Mouse (Mus musculus) liver, embryonic 14.5 days (tissue): ENCODE results near the gene Nrros.

ENCODE experiments used
- CTCF ChIP-seq: IDR thresholded peaks from 2 replicates; pipeline ENCODE4 v1.5.1; 2016; ENCODE audit warnings: antibody characterized with exemption, low read depth, control low read depth
- EP300 ChIP-seq: IDR thresholded peaks from 2 replicates; pipeline ENCODE4 v1.6.1; 2016; ENCODE audit warnings: antibody characterized with exemption, low read depth

DNA sequence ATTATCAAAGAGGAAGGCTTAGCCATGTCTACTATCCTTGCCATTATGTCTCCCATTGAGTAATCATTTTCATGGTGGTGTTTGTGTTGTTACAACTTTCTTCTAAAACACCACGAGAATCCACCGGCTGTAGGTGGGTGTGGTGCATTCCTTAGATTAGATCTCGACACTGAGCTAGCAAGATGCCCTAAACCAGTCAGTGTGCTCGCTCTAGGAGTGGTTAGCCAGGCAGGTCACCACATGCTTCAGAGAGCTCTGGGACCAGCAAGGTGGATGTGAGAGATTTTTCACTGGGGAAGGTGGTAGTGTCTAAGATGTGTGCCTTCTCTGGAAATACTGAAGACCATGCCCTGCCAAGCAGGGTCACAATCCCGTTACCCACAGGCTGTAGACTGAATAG is 49.2 kb downstream of the Nrros start:
- TF ChIP-seq CTCF, result no peak
- TF ChIP-seq EP300, result no peak
